Mouse (Mus musculus) layer of hippocampus, adult 8-10 months (tissue): Measurements from ENCODE around the gene Msi2. TPM values are rescaled to one million over a fixed set of nuclear protein-coding genes. Genes with fewer than 3 reads are reported as not detected.

ENCODE experiments used
- DNase-seq, 2 experiments: peaks; one replicate each; pipeline ENCODE4 v3.0.0; 2022; ENCODE audit warnings: low spot score in 2 of 2
- total RNA-seq, 4 experiments: library from RNA; stranded (reverse); gene quantifications; 2 replicates each; pipeline ENCODE4 v1.2.4; 2022

The Msi2 gene
- total RNA-seq, 4 experiments from 2014 or later = 102 to 121 (median 109) TPM

- DNase-seq = no peak
These were observed 81.4 kb downstream of the Msi2 start for GRCm38 (mm10) chr11:88636934-88637333.

GRCm38 (mm10) chr11:88636319-88636718 lies 82.0 kb downstream of the Msi2 start:
- DNase-seq = no peak

GRCm38 (mm10) chr11:88634627-88635026 lies 83.7 kb downstream of the Msi2 start:
- no peak for DNase-seq

- no peak for DNase-seq
These were observed 86.4 kb downstream of the Msi2 start for GRCm38 (mm10) chr11:88631932-88632230.

GRCm38 (mm10) chr11:88631084-88631931 lies 87.0 kb downstream of the Msi2 start:
- DNase-seq = no peak

- peak; percentile 44 to 67 for DNase-seq
These were observed 88.7 kb downstream of the Msi2 start for GRCm38 (mm10) chr11:88629619-88630018.

GRCm38 (mm10) chr11:88629165-88629564 lies 89.1 kb downstream of the Msi2 start:
- DNase-seq = no peak

- DNase-seq = no peak
These were observed 89.6 kb downstream of the Msi2 start for GRCm38 (mm10) chr11:88628676-88629075.

- DNase-seq = no peak
These were observed 91.0 kb downstream of the Msi2 start for GRCm38 (mm10) chr11:88627327-88627726.

GRCm38 (mm10) chr11:88626576-88626975 lies 91.7 kb downstream of the Msi2 start:
- DNase-seq = no peak

- DNase-seq = no peak
These were observed 92.3 kb downstream of the Msi2 start for GRCm38 (mm10) chr11:88626061-88626460.

- no peak for DNase-seq
These were observed 93.2 kb downstream of the Msi2 start for GRCm38 (mm10) chr11:88625063-88625462.

- DNase-seq = no peak
These were observed 93.7 kb downstream of the Msi2 start for GRCm38 (mm10) chr11:88624627-88625026.

- DNase-seq = no peak
These were observed 94.6 kb downstream of the Msi2 start for GRCm38 (mm10) chr11:88623671-88624070.

GRCm38 (mm10) chr11:88622496-88622895 lies 95.8 kb downstream of the Msi2 start:
- DNase-seq = no peak

GRCm38 (mm10) chr11:88621789-88622188 lies 96.5 kb downstream of the Msi2 start:
- no peak for DNase-seq

- DNase-seq = peak; percentile 68 to 71
These were observed 97.9 kb downstream of the Msi2 start for GRCm38 (mm10) chr11:88620158-88620973.

GRCm38 (mm10) chr11:88619468-88620157 lies 98.7 kb downstream of the Msi2 start:
- no peak for DNase-seq

GRCm38 (mm10) chr11:88618732-88619309 lies 99.5 kb downstream of the Msi2 start:
- no peak for DNase-seq

GRCm38 (mm10) chr11:88618005-88618501 lies 100.3 kb downstream of the Msi2 start:
- DNase-seq = no peak

- no peak for DNase-seq
These were observed 100.9 kb downstream of the Msi2 start for GRCm38 (mm10) chr11:88617380-88617779.
